Mouse (Mus musculus) skeletal muscle tissue, adult 2 months (tissue): ENCODE measurements at regions not wholly inside any gene's neighbourhood (a gene's known extent, or its start where the extent isn't known, plus 50 kb on each side); places are given as distances from the start of the nearest gene placed in this dataset.
"Not testable (repeated sequence)": the region's sequence is repeated elsewhere in the genome, so short reads cannot be mapped to it uniquely, and the experiment has no call there.

ENCODE experiments used
- DNase-seq: peaks from one replicate; pipeline ENCODE4 v3.0.0-alpha.2; 2012; ENCODE audit warnings: low read depth, low spot score

DNA sequence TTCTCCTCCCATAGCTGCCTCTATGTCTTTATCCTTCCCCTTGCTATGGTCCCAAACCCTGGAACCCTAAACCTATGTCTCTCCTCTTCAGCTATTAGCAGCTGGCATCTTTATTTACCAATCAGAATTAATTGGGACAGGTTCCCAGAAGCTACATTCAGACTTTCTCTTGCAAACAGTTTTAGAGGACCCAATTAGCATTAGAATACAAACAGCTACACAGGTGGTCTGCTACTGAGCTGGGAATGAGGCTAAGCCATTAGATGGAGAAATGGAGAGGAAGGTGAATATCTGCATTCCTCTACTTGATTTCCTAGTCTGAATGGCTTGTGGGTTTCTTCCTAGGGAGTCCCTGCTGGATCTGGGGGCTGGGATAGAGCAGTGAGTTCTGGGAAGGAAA, 611.9 kb downstream of the A830018L16Rik start:
- DNase-seq = no peak

DNA sequence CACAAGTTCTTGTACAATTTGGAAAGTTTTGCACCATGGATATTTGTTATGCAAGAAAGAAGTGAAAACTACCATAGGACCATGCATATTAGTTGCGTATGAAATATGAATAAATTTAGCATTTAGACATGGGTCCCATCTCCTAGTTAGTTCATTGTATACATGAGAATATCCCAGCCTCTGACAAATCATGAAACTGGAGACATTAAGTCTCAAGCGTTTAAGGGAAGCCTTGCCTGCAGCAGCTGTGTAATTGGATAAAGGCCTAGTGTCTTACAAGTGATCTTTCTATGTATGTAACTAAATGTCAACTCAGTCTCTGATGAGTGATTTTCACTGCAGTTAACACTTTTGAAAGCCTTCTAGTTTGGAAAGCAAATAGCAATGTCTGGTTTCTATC, 613.5 kb downstream of the A830018L16Rik start:
- no peak for DNase-seq

DNA sequence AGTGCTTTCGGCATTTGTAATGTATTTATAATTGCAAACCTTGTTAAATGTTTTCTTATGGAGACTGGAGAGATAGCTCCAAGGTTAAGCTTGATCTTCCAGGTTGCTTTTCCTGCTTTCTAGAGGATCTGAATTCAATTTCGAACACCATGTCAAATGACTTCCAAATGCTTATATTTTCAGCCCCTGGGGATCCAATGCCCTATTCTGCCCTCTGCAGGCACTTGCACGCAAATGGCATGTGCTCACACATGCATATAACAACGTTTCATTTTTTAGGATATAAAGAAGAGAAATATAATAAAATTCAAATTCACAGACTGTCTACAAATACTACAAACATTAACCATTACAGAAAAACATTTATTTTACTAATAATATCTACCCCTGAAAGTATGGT, 614.2 kb downstream of the A830018L16Rik start:
- DNase-seq = no peak

DNA sequence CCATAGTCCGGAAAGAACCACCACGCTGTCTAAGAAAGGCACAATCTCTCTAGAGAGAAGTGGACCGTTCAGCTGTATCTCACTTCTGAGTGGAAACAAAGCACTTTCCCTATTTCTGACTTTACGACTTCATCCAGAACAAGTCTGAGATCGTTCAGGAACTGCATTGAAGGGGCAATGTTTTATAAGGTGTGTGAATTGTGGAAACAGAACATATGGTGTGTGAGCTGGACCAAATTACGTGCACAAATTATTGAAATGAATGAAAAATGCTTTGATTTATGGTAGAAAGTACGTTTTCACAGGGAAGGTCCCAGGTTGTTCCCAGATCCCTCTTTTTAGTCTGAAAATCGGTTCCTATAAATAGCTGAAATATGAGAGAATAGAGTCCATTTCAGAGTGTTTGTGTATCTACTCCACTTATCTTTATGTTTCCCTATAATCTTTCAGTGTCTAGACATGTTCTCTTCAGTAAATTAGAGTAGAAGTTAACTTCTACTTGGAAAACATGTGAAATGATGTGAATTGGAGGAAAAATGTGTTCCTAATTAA, 638.1 kb downstream of the A830018L16Rik start:
- DNase-seq = no peak

DNA sequence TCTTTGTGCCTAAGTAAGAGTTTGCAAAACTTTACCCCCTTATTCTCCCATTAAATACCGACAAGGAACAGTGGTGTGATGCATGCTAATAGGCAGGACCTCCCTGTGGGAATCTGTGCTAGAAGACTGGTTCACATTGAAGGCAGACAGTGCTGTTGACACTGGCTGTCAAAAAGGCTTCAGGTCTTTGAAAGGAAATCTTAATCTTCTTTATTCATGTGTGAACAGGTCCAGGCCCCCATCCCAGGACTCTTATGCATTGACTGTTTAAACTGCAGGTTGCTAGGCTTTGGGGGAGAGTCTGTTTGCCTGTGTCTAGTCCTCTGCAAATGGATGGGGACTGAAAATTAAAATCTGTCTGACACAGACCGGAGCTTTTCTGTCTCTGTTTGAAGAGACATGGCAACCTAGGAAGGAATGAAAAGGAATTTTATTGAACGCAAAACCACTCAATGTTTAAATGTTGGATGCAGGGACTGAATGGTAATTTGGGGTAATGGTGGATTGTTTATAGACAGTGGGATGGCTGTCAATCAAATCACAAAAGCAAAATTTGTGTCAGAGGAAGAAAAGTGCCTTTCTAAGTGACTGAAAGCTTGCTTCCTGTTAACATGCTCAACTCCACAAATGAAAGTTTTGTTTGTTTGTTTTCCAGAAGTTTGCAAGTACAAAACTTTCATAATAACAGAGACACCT, 642.1 kb downstream of the A830018L16Rik start:
- no peak for DNase-seq

DNA sequence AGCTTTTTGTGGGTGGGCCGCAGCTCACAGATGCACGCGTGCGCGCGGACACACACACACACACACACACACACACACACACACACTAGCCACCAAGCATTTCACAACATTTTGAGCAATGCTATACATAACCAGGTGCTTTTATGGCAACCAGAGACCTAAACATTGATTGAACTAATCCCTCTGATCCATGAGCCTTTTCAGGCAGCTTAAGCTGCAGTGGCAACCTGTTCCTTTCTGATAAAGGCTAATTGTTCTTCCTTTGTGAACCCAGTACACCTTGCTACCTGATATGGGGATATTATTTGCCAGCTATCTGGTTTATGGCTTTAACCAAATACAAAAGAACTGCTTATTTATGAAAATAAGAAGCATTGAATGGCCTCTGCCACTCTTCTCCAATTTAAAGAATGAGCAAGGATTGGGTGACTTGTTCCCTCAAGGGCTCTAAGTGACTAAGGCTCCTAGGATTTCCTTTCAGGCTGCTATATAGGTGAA, 651.2 kb downstream of the A830018L16Rik start:
- no peak for DNase-seq

DNA sequence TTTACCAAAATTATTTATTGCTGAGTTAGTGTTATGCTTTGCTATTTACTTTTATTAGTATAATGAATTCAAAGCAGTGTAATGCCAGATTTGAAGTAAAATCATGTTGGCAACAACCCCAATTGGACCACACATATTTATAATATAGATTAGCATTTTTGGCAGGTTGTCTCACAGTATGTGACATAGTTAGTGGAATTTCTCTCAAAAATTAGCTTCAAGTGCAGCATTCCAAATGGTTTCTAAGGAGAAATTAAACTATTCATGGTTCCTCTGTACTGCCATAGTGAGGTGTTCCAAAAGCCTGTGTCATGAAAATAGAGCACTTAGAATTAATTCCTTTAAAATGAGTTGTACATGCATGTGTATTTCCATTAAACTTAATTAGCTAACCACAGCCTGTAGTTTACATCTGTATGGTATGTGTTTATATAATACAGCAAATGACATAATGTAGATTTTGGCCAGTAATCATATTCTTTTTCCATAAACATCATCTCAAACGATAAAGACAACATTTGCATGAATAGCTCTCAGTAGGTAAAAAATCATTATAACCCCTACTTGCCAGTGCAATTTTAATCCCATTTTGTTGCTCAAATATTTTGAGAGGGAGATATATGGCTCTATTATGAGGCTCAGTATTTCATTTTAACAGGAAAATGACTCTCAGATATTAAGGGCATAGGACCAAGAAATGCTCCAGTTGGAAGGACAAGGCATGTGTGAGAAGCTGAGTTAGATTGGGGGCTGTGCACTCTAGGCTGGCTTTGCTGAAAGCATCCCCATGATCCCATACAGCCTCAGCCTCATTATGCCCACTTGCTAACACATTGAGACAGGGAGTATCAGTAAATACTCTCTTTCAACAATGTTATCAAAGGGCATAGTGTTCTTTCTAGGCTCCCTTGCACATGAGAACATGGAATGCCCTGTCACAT, 678.9 kb downstream of the A830018L16Rik start:
- no peak for DNase-seq

DNA sequence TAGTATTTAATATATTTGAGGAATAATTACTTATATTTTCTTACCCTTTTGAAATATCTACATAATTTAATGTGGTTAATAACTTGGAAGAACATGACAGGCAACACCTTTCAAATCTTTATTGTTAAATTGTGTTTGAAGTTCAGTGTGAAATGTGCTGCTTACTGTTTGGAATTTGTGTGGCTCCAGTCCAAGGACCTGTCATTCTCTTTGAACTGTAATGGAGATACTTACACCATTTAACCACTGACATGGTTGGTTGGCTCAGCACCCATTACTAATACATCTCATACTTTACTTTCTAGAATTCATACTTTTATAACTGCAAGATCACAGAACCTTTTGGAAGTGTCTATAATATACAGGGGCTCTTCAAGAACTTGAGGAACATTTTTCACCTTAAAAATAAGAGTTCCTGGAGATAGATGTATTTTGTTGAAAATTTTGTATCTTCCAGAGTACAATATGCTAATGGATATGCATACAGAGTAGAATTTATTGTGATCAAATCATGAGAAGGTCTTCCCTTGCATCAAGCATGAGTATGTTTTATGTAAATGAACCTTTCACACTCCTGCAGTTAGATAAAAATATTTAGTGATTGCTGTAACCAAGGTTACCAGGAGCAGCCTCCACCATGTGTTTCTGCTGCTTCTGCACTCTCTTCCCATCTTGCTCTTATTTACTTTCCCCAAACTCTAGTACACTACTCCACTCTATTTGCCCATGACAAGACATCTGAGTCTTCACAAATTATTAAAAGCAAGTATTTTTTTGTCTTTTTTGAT, 701.3 kb downstream of the A830018L16Rik start:
- DNase-seq = no peak

DNA sequence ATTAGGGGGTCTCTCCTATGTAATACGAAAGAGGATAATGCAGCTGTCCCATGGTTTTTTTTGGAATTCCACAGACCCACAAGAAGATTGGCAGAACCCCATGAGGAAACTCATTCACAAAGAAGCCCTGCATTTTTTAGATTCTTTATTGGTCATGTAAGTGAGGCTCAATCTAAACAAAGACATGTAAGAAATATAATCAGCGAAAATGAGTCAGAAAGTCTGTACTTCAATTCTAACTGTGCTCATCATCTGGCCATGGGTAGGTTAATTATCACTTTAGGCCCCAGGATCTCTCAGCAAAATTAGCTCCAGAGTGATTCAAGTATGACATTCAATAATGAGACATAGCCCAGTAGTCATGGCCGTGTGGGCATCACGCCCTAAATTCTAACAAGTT, 703.2 kb downstream of the A830018L16Rik start:
- DNase-seq = no peak

DNA sequence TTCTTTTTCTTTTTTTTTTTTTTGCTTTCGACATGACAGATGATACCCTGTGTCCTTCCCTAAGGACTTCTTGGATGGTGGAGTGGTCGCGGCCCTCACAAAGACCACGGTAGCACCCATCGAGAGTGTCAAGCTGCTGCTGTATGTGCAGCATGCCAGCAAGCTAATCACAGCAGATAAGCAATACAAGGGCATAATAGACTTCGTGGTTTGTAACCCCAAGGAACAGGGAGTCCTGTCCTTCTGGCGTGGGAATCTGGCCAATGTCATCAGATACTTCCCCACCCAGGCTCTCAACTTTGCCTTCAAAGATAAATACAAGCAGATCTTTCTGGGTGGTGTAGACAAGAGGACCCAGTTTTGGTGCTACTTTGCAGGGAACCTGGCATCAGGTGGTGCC, 707.0 kb downstream of the A830018L16Rik start:
- no peak for DNase-seq

DNA sequence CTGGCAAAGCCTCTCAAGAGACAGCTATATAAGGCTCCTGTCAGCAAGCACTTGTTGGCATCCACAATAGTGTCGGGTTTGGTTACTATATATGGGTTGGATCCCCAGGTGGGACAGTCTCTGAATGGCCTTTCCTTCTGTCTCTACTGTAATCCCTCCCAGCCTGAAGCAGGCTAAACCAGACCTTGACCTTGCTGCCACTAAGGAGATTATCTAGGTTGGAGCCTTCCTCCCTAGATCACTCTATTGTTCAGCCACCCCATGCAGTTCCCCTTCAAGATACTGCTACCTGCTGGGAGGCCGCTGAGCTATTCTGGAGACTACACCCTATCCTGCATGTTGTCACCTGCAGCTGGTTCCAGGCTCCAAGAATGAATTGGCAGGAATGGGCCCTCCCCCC, 712.7 kb downstream of the A830018L16Rik start:
- not testable (repeated sequence) for DNase-seq

DNA sequence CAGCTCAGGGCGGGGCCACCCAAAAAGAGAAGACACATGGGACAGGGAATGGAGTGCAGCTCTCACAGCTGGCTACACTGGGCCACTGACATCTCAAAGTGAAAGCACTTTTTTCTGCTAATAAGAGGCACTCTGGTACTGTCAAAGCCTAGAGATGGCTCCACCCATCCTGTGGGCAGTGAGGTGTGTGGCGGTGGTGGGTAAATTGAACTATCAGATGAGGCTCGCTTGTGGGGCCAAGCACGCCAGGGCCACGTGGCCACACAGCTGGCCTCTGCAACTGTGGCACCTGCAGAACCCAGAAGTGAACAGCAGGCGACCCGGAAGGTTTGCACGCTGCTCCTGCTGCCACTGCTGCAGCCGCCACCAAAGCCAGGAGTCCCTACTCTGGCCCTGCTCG, 756.6 kb downstream of the A830018L16Rik start:
- DNase-seq = no peak

DNA sequence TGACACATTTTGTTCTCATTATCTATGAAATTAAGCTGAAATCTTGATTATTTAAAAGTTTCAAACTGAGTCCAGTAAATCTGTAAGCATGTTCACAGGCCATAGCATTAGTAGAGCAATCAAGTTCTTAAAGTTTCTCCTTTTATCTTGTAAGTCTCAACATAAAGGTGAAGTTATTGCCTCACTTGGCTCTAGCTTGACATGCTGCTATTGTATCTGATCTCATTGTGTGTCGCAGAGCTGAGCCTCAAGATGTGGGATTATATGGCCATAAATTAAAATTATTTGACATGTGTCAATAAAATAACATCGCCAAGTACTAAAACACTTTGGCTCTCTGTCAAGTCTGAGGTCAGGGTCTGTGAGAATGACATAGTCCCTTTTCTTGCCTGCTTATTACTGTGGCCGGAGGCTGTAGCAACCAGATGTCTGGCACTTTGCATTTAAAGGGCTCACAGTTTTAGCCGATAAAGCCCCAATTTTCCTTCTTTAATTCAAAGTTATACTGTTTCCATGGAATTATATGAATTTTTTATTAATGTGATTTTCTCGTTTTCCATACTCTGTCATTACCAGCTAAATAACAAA, 775.8 kb downstream of the A830018L16Rik start:
- DNase-seq = no peak

DNA sequence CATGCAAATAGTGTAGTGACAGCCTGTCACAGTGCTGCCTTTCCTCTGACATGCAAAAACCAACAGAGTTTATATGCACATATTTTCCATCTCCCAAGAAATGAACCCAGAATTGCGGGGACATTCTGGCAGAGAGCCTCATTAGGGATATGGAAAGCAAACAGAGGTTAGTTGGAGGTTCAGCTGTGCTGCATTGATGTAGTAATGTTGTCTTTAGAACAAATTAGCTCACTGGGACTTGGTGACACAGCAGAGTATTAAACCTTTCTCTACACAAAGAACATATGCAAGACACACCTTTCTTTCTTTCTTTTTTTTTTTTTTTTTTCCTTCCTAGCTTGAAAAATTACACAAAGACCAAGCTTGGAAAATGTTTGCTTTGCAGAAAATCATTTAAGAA, 778.7 kb downstream of the A830018L16Rik start:
- no peak for DNase-seq

DNA sequence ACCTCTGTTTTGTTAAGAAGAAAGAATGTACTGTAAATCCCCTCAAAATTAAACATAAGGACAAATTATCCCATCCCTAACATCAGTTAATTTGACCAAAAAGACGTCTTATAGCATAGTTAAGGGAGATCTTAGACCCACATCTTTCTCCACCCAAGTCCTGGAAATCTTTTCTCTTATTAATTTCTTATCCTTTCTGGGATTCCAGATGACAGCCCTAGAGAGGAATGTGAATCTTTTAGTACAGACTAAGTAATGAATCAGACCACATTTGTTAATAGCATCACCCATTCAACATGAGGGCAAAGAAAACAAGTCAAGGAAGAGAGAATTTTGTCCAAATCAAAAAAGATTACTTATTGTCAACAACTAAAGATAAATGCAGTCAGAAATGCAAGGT, 817.2 kb downstream of the A830018L16Rik start:
- DNase-seq = no peak

DNA sequence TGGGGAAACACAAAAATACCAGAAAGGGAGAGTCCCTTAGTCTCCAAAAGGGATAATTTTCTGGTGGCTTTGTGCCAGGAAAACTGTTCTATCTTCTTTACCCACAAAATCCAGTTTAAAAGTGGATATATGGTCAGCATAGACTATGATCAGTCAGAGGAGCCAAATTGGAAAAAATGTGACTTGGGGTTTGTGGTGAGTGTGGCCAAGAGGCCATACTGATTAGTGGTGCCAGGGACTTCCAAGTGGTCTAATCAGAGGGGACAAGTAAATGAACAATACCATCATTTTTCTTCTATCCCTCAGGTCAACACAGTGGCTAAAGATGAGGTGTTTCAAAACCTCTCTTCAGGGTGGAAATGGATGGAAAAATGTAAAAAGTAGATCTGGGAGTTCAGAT, 828.2 kb downstream of the A830018L16Rik start:
- no peak for DNase-seq

DNA sequence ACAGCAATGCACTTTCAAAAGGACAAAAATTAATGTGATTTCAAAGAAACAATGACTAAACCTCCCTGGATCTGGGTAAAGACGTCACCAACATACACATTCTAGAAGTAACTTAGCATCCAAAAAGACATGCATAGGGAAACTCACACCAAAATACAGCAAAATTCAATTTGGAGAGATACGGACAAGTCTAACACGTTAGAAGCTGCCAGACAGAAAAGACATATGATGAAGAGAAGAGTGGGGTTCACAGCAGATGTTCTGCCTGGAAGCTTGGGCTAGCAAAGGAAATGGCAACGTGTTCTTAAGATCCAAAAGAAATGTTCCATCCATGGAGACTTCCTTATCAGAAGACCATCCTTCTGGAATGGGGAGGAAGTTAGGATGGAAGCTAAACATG, 868.6 kb downstream of the A830018L16Rik start:
- DNase-seq = no peak

DNA sequence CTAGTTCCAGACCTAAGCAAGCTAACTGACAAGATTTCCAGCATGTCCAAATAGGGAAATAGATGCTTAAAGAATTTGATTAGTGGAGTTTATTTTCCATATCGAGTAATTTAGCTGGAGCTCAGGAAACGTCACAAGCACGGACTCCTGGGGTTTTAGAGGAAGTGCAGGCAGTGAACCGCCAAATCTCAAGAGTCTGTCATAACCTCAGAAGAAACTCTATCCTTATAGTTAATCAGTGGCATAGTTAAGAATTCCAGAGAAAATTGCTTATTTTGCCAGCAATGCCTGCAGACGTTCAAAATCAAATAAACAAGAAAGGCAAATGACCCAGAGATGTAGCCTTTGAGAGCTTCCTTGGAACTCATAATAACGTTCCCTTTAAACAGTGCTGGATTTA, 871.6 kb downstream of the A830018L16Rik start:
- no peak for DNase-seq

DNA sequence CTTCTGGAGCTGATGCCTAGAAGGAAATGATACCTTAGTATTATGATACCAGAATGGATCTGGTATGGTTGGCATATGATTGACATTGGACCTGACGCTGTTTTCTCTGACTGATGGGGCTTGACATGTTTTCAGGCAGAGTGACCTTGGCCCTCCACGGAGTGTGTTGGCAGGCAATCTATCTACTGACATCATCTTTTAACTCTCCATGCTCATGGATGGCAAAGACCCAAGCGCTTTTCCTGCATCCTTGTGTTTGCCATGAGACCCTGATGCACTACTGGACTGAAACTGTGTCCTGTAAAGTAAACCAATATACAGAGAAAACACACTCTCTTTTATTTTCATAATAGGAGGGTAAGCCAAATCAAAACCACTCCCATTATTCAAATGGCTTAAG, 872.1 kb downstream of the A830018L16Rik start:
- no peak for DNase-seq

DNA sequence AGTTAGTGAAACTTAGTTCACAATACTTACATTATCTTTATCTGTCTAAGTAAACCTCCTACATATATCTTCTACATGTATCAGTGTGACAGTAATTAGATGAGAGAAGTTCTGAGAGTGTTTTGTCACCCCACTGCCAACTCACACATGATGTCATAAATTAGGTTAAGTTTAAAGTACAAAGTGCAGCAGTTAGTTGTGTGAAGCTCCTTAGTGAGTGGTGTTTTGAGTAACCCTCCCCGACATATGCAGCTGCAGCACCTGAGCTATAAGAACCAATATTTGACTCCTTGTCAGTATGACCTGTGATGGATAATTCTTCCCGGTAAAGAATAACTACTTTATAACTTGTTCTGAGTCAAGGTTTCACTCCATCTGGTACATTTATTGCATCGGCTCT, 874.6 kb downstream of the A830018L16Rik start:
- no peak for DNase-seq

DNA sequence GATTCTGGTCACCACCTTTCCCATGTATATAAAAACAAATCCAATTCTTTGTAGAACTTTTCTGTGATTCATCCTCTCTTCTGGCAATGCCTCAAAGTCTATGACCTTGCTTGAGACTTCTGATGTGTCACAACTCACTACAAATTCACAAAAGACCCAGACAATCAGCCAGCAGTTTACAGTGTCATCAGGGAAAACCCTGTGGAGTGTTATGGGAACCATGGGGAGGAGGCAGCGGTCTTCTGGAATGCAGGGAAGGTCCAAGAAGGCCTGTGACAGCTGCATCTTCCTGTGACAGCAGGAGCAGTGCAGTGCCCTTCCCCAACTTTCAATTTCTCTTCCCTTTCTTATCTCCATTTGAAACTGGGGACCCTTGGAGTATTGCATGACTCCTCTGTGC, 877.9 kb downstream of the A830018L16Rik start:
- no peak for DNase-seq
